Mouse (Mus musculus): ENCODE data around the gene Dnajc4.
"Not testable (repeated sequence)": the region's sequence is repeated elsewhere in the genome, so short reads cannot be mapped to it uniquely, and the experiment has no call there.

Dnajc4 gene

GRCm38 (mm10) chr19:6995255-6995991 lies 3.1 kb upstream of the Dnajc4 start:
- DNase-seq (ENCODE audit: low read depth, low spot score), result no peak

DNA sequence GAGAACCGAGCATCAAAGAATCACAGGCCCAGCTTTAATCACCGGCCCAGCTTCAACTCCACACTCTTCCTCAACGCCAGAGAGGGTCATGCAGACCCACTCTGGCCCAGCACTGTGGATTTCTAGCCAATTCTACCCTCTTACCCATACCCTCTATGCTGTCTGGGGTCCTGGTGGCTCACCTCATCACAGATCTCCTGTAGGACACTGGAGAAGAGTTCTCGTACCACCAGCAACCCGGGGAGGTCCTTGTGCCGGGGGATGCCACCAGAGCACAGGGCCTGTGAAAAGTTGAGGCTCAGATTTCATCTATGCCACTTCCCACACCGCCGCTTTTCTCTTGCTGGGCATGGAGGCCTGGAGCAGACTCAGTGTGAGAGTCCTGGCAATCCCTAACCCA lies 2.1 kb upstream of the Dnajc4 start:
- DNase-seq (ENCODE audit: low read depth, low spot score), result no peak

GRCm38 (mm10) chr19:6994002-6994401 lies 1.6 kb upstream of the Dnajc4 start:
- DNase-seq (ENCODE audit: low read depth, low spot score), result no peak

DNA sequence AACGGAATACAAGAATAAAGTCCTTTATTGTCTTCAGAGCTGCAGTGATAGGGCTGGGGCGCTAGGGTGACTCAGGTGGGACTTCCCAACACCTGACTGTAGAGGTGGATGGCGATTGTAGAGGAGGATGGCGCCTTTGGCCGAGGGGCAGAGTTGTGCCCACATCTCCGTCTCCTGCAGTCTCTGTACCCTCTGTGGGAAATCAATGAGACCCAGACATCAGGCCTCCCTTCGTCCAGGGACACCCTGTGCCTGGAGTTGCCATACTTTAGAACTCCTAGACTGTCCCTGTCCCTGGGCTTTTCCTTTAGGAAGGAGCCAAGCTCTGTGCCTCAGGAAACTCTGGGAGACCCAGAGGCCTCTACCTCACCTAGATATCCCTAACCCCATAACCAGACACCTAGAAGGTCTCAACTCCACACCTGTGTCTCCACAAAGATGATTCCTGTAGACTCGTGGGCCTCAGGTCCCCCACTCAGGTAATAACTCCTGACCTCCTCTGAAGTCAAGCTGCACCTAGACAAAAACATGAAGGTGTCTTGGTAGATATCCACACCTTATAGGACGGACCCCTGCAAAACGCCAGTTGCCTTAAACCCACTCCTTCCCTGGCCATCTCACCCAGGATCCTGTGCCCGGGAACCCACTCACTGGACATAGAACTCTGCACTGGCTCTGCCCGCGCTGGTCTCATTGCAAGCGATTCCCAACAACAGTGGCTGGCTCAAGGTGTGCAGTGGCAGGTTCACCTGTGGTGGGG lies 819 bp upstream of the Dnajc4 start:
- no peak for DNase-seq (ENCODE audit: low read depth, low spot score)

DNA sequence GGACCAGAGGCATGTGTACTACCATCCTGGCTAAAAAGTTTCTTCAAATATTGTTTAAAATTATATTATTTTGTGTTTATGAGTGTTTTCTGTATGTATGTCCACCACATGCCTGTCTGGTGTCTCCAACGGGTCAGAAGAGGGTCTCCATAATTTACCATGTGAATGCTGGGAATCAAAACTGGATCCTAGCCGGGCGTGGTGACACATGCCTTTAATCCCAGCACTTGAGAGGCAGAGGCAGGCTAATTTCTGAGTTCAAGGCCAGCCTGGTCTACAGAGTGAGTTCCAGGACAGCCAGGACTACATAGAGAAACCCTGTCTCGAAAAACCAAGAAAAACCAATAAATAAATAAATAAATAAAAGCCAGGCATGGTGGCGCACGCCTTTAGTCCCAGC lies 1.2 kb downstream of the Dnajc4 start:
- not testable (repeated sequence) for DNase-seq (ENCODE audit: low read depth, low spot score)

- DNase-seq (ENCODE audit: low read depth, low spot score), result no peak
Observed at GRCm38 (mm10) chr19:6990712-6991111, 1.7 kb downstream of the Dnajc4 start.

DNA sequence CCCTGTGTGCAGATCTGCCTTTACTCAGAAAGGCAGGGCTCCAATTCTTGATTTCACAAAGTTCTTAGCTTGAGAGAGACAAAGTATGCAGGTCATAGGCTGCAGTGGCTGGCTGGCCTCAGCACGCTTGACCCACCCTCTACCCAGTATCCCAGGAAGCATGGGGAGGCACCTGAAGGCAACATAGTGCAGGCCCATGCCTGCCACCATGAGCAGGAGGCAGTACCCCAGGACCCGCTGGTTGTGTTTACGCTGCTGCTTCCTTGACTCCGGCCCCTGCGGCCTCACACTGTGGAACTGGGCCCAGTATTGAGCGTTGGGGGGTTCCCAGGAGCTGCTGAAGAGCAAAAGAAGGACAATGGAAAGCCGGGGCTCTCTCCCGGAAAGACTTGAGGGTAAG lies 3.1 kb downstream of the Dnajc4 start:
- DNase-seq (ENCODE audit: low read depth, low spot score), result no peak

DNA sequence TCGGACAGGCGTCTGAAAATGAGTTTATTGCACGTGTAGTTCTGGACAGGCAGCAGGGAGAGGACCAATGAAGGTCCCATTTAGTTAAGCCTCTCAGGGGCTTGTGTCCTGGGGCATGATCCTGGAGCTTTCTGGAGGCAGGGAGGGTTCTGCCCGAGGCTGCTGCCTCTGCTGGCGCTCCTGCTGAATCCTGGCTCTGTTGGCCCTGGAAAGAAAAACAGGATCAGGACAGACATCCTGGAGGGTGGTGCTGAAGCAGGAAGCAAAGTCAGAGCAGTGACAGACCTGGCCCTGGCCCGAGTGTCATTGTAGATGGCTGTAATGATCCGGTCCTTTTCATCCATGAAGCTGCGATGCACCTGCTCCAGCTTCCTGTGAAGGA lies 4.5 kb downstream of the Dnajc4 start:
- peak; percentile 53 for DNase-seq (ENCODE audit: low read depth, low spot score)

DNA sequence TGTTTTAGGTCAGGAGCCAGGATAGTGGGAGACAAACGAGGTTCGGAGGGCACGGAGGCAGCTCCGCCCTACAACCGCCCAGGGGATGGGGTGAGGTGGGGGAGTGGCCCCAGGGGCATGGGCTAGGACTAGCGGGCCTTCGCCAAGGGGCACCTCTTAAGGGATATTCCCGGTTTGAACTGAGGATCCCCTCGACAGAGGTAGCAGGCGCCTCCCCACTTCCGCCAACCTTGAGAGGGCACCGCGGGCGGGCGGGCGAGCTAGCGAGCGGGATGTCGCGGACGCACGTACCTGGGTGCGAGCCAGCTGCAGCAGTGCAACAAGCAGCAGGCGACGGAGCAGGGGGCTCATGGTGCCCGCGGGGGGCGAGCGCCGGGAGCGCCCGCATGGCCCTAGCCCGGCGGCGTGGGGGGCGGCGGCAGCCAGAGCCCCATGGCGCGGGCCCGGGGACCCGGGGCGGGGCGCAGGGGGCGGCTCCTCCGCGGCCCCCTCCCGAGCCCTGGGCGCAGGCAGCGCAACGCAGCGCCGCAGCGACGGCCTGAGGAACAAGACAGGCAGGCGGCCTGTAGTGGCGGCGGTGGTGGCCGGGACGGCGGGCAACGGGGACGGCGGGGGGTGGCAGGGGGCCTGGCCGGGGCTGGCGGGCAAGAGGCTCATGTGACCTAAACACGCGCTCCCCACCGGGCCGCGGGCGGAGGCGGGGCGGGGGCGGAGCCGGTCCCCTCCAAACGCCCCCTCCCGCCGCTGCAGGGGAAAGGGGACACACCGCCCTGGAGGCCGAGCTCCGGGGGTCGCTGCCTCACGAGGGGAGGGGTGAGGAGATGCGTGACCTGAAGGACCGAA lies 5.1 kb downstream of the Dnajc4 start, which contains the start of gene Vegfb:
Gene Vegfb (minus strand): TSS at position 591 of the 843 bp plus-strand sequence.
- DNase-seq (ENCODE audit: low read depth, low spot score), result peak; percentile 45

DNA sequence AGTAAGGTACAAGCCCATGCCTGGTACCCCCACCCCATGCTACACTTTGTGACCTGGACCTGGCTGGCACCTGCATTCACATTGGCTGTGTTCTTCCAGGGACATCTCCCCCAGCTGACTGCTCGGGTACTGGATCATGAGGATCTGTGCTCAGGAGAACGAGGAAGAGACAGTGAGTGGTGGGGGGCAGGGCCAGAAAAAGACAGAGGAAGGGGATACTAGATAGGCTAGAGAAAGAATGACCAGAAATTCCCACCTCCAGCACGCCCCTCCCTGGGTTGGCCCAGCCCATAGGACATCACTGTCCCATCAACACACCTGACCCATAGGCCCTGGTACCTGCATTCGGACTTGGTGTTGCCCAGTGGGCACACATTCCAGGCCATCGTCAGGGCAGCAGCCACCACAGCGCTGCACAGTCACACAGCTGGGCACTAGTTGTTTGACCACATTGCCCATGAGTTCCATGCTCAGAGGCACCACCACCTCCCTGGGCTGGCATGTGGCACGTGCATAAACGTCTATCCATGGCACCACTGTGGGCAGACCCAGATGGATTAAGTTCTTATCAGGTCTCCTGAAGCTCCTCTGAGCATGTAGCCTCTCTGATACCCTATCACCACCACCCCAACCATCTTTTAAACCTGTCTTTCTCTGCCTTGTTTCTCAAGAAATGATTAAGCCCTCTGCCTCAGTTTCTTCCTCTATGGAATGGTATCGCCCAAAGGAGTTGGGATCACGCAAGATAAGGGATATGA lies 6.2 kb downstream of the Dnajc4 start:
- no peak for DNase-seq (ENCODE audit: low read depth, low spot score)

- peak; percentile 40 for DNase-seq (ENCODE audit: low read depth, low spot score)
Observed at GRCm38 (mm10) chr19:6985300-6985699, 7.1 kb downstream of the Dnajc4 start.

DNA sequence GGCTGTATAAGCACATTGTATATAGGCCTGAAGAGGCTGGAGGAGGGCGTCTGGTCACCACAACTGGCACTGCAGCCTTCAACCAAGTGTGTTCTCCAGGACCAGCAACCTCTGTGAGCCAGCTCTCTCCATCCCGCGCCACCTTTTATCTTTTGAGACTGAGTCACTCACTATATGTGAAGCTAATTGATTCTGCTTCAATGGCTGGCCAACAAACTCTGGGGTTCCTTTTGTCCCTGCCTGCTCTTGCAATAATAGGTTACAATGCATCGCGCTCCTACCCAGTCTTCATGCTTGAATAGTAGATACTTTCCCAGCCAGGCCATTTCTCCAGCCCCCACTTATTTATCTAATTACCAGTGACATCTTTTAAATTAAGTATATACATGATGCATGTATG lies 8.8 kb downstream of the Dnajc4 start:
- no peak for DNase-seq (ENCODE audit: low read depth, low spot score)

DNA sequence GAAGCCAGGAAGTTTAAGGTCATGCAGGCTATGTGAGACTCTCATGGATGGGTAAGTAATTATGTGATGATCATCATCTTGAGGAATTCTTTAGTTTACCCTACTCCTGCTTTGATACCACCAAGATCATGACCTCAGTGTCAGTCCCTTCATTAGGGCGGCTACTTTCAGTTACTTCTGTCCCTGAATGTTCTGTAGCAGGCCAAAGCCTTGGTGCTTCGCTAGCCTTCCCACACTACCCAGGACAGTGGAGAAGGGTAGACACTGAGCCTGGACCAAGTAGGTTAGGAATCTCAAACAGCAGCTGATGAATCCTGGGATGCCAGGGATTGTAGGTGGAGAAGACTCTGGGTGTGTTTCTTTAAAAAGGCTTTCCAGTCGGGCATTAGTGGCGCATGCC lies 10.9 kb downstream of the Dnajc4 start:
- DNase-seq (ENCODE audit: low read depth, low spot score), result no peak

- DNase-seq (ENCODE audit: low read depth, low spot score), result peak; percentile 98
Observed at GRCm38 (mm10) chr19:6980381-6981093, 11.8 kb downstream of the Dnajc4 start, which contains the start of gene Fkbp2. Gene Fkbp2, minus strand, starts transcription at chr19:6980501.

DNA sequence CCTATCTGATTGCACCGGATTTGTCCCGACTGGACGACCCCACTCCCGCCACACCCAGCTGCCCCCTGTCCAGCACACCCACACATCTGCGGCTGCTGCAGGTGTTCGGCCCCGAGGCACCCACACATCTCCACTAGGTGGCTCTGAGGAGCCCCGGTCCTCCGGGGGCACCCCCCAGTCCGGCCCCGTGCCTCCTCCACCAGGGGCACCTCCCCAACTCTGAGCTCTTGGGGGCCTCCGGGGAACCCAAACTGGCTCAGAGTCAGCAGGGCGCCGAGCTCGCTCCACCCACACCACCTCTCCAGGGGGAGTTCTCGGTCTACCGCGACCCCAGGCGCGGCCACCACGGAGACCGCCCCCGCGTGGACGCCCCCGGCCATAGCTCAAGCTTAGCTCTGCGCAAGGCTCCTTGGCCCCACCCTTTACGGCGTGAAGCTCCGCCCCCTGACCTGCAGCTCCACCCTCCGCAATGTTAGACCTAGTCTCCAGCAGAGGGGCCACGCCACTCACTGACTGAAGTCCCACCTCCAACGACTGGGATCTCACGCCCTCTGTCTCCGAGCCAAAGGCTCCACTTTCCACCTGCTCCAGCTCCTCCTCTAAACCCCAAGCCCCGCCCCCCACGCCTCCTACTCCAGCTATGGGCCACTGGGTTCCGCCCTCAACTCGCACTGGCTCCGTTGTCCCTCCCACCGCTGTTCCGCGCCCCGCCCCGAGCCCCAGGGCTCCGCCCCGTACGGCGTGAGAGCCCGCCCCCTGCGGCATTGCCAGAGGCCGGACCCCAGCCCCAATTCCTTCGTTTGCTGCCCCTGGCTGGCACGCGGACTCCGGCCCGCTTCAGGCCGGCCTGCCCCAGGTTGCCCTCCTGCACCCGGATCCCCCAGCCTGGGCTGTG lies 12.6 kb downstream of the Dnajc4 start:
- DNase-seq (ENCODE audit: low read depth, low spot score), result peak; percentile 99

DNA sequence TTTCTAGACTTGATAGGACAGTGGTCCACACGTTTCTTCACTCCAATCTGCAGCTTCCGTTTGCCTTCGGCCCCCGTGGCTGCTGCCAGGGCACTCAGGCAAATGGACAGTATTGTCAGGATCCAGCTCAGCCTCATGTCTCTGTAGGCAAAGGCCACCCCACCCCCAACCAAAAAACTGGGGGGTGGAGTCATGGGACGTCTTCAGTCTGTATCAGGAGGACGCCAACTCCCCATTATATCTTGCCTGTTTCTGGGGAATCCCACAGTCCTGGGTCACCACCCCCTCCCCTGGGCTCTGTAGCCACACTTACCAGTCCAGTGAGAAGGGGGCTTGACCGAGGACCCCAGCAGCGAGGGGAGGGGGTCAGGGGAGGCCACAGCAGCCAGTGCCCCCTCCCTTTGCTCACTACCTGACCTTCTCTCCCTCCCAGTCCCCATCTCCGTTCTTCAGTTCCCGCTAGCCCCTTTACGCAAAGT lies 13.3 kb downstream of the Dnajc4 start:
- DNase-seq (ENCODE audit: low read depth, low spot score), result peak; percentile 65

DNA sequence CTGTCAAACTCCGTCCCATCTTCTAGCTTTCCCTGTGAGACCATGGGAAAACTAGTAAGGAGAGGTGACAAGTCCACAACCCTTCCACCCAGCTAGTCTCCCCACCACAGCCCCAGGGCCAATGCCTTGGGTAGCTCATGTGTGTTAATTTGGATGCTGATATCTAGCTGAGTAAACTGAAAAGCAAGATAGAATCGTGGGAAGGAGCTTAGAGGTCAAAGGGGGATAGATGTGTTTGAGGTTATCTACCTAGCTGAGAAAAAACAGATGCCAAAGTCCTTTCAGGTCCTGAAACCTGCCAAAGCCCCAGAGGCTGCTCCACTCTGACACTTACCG lies 13.8 kb downstream of the Dnajc4 start:
- DNase-seq (ENCODE audit: low read depth, low spot score), result no peak

GRCm38 (mm10) chr19:6977759-6978638 lies 14.4 kb downstream of the Dnajc4 start:
- DNase-seq (ENCODE audit: low read depth, low spot score), result no peak

Measured in R1 (cell line).